Mouse (Mus musculus) ES-Bruce4 (cell line): ENCODE measurements around the gene Gm9803.
A peak's percentile ranks its signal among the peaks of the same experiment; 100 is the strongest.

Source experiments
- CTCF ChIP-seq: IDR thresholded peaks from one replicate; pipeline ENCODE4 v1.8.1; 2011; ENCODE audit warnings: low read depth, low read length
- EP300 ChIP-seq: IDR thresholded peaks from 2 replicates; pipeline ENCODE4 v1.6.1; 2011; ENCODE audit warnings: low read depth, low read length; ENCODE audit not compliant: insufficient read depth
- POLR2A ChIP-seq: IDR thresholded peaks from one replicate; pipeline ENCODE4 v1.8.1; 2011; ENCODE audit warnings: low read length; ENCODE audit not compliant: insufficient read depth

DNA sequence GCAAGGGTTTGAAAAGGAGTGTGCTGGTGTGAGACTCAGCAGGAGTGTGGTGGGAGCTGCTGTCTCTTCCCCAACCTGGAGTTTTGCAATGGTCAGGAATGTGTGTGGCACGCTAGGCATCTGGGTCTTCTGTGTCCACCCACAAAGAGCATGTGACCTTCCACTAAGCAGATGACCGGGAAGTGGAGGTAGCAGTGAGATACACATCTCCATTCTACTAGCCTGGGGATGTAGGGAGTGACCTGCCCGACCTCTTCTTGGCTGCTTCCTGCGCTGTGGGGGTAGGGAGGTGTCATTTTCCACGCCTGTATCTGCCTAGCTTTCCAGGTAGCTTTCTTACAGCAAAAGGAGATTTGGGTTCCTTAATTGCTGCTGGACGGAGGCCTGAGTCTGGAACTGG is 34.3 kb upstream of the Gm9803 start:
- TF ChIP-seq CTCF (no peak), EP300 (peak; percentile 97), POLR2A (no peak)
